Mouse (Mus musculus) T-helper 17 cell (primary cell): ENCODE data around the gene Tdrd3.

Experiments used
- in situ Hi-C, 2 experiments: fragments of 300-600 bp; cut with MboI, MseI; formaldehyde crosslinking; loops; 1 replicate in 1 of 2; 2 replicates in 1 of 2; pipeline ENCODE4 v1.15.1; 2025; ENCODE audit warnings: high pct_unique_total_duplicates in 2 of 2

Gene Tdrd3

DNA sequence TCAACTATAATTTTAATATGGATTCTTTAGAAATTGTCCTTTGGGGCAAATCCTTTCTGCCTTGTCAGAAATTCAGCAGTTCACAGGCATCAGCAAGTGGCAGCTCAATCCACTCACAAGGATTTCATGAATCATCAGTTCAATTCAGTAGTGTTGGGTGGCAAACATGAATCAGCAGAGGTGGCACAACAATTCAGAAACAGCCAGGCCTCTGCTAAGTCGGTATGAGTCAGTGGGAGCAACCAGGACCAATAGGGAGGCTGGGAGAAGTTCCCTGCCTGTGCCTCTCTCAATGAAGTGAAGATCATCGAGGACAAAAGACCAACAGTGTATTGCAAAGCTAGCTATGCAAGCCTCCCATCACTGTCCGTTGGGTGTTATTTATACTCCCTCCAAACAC, 135.8 kb downstream of the Tdrd3 start:
- in situ Hi-C loops: no loop called here

DNA sequence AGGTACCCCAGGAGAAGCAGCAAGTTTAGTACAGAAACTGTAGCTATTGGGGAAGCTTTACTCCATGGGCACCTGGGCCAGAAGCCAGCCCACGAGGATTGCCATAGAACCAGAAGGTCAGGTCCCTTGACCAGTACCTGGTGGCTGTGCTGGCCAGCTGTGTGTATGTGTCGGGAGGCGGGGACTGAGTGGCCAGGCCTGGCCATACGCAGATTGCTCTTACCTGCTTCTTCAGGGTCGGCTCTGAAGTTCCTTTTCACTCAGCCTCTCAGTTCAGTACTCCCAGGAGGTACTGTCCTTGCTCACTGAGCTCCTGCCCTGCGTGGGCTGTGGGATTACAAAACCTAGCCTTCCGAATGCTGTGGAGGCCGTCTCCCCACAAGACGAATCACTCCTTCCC, 147.4 kb downstream of the Tdrd3 start:
- in situ Hi-C loops: no loop called here

DNA sequence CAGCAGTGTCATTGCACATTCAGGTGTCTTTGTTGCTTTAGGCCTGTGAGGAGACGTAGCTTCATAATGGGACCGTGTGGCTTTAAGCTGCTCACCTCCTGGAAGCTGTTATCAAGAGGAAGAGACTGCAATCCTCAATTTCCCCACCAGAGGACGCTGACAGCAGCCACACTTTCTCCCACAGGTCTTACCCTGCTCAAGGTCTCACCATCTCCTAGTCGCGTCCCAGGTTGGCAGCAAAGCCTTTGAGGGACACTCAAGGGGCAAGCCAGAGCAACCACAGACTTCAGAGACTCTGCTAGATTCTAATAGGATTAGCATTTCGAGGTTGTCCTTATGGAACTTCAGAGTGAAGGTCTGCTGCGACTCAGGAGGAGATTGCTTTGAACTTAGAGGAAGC, 149.8 kb downstream of the Tdrd3 start:
- in situ Hi-C loops: no loop called here

DNA sequence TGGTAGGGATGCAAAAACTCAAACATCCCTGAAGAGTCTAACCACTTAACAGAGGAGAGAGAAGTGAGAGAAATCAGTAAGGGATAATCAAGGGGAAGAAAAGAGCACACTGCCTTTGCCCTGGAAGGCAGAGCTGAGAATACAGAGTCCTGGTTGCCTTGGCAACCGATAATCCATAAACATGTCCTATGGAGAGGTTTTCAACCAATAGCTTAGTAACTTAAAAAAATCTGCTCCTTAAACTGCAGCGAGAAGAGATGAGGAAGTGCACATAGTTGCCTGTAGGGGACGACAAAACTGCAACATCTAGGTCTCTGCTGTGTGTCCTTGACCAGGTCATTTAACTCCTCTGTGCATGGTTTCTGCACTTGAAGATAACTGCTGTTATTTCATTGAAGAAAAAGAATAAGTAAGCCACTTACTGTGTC, 150.6 kb downstream of the Tdrd3 start:
- in situ Hi-C loops: no loop called here

DNA sequence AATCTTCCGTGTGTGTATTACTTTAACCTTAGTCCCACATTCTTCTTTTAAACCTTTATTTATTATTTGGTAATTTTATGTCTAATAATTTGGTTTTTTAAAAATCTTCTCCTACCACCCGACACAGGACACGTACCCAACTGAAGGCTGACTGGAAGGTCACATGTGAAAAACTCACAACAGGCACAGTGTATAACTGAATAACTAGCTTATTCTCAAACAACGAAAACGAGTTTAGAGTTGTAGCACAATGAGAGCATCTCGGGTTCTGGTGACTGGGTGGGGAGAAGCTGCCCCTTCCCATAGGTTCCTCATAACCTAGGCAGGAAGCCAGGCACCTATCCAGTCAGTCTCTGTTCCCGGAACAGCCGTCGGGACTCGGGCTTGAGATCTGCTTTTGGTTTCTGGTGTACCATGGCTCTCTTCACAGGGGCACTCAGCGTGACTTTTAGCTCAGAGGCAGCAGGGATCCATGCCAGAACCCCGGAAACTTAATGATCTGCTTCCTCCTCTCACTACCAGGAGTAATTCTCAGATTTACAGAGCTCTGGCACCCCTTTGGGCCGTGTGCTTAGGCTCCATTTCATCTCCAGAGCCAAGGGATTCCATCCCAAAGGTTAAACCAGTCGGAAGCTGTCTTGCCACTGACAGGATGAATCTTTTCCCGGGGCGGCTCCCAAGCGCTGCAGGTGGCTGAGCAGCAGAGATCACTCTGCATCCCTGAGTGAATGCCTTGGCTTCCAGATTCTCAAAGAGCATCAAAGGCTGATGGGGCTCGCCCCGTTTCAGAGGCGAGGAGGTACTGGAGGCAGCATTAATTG, 151.4 kb downstream of the Tdrd3 start:
- in situ Hi-C loops: no loop called here

DNA sequence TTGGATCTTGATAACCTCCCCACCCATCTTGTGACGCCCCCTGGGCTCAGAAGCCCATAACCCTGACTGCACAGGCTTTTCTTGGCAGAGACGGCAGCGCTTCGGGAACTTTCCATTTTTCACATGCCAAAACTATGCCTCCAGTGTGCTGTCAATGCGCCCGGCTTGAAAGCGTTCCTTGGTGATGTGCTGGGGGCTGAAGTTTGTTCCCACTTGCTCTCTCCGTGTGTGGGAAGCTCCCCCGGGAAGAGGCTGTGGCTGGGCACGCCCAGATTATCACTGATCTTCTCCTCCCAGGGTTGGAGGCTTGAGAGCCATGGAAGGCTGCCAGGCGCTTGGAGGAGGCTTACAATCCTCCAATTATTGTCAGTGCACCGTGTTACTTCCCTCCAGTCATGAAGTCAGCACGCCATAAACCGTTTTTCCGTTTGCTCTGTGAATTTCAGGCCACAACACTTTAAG, 152.0 kb downstream of the Tdrd3 start:
- in situ Hi-C loops: no loop called here

DNA sequence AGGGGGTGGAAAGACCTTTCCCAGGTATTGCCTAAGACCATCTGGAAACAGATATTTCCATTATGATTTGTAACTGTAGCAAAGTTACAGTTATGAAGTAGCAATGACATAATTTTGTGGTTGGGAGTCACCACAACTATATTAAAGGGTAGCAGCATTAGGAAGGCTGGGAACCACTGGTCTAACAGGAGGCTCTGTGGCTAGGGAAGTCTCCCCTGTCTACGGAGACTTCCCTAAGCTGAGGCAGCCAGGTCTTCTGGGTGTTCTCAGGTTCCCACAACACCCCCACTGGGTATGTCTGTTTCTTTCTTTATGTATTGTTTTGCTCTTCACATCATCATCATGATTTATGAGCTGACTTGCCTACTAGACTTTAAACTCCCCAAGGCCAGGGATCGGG, 153.0 kb downstream of the Tdrd3 start:
- in situ Hi-C loops: no loop called here

DNA sequence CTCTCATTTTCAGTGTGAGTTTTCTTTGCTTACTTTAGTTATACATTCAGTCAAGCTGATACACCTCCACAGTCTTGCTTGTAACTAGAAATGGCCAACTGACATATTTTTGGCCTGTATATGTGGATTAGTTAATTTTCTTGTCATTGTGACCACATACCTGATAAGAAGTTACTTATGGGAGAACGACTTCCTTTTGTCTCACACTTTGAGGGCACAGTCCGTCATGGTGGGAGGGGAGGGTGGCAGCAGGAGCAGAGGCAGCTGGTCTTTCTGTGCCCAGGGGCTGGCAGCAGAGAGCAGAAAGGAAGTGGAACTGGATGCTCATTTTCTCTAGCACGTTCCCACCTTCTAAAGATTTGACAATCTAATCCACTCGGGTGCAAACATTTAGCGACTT, 156.0 kb downstream of the Tdrd3 start:
- in situ Hi-C loops: no loop called here

DNA sequence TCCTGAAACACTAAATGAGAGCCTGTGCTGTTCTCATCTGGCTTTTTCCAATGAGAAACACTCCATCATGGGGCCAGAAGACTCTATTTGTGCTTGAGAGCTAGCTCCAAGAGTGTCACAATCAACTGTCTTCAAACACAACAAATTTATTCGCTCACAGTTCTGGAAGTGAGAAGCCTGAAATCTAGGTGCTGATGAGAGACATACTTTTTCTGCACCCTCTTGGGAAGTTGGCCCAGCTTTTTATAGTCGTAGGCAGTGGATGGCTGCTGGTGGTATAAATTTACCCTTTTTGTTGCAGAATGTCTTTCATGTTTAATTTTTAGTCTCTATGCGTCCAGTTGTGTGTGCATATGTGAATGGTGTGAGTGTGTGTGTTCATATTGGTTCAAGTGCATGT, 166.2 kb downstream of the Tdrd3 start:
- in situ Hi-C loops: no loop called here
